Mouse (Mus musculus): ENCODE data around the gene Ssu72. TPM values are rescaled to one million over a fixed set of nuclear protein-coding genes. Genes with fewer than 3 reads are reported as not detected.
A peak's percentile ranks its signal among the peaks of the same experiment; 100 is the strongest.
"Not testable (repeated sequence)": the region's sequence is repeated elsewhere in the genome, so short reads cannot be mapped to it uniquely, and the experiment has no call there.

The Ssu72 gene
- total RNA-seq, 1 experiment from 2014 or later: 73.2 TPM

DNA sequence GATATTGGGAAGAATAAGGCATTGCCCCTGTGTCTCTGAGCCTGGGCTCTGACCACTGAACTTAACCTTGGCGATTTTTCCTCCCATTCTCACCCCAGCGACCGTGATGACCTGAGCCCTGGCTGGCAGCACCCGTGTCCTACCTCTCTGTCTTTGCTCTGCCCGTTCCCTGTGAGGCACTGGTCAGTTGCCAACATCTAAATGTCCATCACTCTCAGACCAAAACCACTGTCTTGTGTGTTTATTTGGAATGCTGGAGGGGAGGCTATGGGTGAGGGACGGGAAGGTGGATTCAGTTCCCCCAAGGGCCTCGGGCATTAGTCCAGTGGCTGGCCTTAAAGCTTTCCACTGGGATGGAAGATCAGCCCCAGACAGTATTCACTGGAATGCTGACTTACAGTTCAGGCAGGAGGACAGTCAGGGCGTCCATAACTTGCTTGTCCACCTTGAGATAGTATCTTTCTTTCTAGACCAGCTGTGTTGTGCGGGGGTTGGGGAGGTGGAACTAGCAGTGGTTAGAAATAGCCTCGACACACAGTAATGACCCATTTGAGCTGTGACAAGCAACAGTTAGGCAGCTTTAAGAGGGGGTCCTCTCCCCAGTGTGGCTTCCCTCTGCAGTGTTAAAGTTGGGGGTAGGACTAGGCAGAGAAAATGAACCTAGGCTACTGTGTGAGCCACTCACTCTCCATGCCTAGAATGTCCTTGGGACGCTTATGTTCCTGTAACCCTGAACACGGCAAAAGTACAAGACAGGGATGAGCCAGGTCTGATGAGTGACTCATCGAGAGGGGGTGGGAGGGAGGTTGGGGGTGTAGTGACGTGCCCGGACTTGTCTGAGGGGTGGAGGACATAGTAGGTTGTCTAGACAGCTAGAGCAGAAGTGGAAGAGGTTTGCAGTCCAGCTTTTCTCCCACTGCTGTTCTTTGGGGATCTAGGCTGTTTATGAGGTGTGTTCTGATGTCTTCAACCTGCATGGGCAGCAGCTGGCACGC lies 8.0 kb upstream of the Ssu72 start:
- ATAC-seq (replicated peaks; ENCODE audit: low read depth, poor library complexity, severe bottlenecking): no peak

DNA sequence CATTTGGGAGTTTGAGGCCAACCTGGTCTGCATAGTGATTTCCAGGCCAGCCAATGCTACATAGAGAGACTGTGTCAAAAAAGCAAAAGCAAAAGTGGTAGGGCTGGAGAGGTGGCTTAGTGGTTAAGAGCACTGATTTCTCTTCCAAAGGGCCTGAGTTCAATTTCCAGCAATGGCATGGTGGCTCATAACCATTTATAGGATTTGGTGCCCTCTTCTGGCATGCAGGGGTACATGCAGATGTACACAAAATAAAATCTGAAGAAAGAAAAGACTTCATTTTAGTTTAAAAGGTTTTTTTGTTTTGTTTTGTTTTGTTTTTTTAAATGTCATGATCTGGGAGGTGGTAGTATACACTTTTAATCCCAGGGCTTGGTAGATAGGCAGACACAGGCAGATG lies 4.2 kb upstream of the Ssu72 start:
- ATAC-seq (replicated peaks; ENCODE audit: low read depth, poor library complexity, severe bottlenecking): no peak

DNA sequence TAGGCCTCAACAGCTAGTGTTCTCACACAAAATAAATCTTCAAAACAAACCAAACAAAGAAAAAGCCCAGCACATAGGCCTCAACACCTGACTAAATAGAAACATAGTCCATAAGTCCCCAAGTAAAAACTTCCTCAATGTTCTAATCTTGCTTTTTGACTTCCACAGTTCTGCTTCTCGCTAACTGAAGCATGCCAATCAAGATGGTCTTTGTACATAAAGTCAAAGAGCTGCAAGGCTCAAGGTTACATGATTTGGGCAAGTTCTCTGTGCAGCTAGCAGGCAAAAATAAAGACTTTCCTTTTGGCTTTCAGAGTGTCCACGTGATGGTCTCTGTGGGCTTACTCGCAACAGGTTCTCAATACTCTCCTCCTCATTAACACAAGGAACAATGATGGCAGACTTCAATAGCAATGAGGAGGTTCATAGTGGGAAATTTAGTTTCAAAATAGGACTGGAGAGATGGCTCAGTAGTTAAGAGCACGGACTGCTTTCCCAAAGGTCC lies 1.1 kb upstream of the Ssu72 start:
- no peak for ATAC-seq (replicated peaks; ENCODE audit: low read depth, poor library complexity, severe bottlenecking)

- ATAC-seq (replicated peaks; ENCODE audit: low read depth, poor library complexity, severe bottlenecking): no peak
Observed at GRCm38 (mm10) chr4:155705592-155705929, 961 bp downstream of the Ssu72 start.

- no peak for ATAC-seq (replicated peaks; ENCODE audit: low read depth, poor library complexity, severe bottlenecking)
Observed at GRCm38 (mm10) chr4:155708582-155708981, 4.0 kb downstream of the Ssu72 start.

GRCm38 (mm10) chr4:155708988-155709387 lies 4.4 kb downstream of the Ssu72 start:
- ATAC-seq (replicated peaks; ENCODE audit: low read depth, poor library complexity, severe bottlenecking): no peak

DNA sequence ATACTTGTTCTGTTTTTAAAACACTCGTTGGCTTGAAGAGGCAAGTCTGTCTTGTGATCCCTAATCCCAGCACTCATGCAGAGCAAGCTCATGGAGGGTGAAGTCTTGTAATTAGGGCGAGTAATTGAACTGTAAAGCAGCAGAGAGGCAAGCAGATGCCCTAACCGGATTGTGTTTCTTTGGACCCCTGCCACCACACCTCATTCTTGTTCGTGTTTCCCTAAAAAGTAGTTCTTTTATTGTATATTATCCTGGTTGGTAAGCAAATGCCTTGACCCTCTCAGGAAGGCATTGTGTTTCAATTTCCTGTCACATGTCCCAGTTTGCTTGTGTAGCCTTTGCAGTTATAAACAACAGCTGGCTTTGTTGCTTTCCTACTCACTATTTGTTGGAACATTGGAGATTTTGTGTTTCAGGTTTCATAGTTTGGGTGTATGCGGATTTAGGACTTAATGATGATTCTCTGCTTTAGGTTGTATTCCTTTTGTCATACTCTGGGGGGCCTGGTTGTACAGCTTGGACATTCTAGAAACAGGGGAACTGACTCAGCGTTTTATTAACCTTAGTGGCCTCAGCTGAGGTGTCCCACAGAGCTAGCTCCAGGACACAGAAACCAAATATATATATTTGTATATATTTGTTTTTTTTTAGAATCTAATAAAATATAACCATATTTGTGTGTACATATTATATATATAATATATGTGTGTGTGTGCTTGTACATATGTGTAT lies 6.1 kb downstream of the Ssu72 start:
- ATAC-seq (replicated peaks; ENCODE audit: low read depth, poor library complexity, severe bottlenecking): peak; percentile 42; the same call in 1 of the 2 replicates

GRCm38 (mm10) chr4:155721668-155722083 lies 17.1 kb downstream of the Ssu72 start:
- ATAC-seq (replicated peaks; ENCODE audit: low read depth, poor library complexity, severe bottlenecking): peak; percentile 62; the same call in 1 of the 2 replicates

GRCm38 (mm10) chr4:155727993-155728392 lies 23.4 kb downstream of the Ssu72 start:
- no peak for ATAC-seq (replicated peaks; ENCODE audit: low read depth, poor library complexity, severe bottlenecking)

GRCm38 (mm10) chr4:155733267-155733666 lies 28.7 kb downstream of the Ssu72 start:
- no peak for ATAC-seq (replicated peaks; ENCODE audit: low read depth, poor library complexity, severe bottlenecking)

DNA sequence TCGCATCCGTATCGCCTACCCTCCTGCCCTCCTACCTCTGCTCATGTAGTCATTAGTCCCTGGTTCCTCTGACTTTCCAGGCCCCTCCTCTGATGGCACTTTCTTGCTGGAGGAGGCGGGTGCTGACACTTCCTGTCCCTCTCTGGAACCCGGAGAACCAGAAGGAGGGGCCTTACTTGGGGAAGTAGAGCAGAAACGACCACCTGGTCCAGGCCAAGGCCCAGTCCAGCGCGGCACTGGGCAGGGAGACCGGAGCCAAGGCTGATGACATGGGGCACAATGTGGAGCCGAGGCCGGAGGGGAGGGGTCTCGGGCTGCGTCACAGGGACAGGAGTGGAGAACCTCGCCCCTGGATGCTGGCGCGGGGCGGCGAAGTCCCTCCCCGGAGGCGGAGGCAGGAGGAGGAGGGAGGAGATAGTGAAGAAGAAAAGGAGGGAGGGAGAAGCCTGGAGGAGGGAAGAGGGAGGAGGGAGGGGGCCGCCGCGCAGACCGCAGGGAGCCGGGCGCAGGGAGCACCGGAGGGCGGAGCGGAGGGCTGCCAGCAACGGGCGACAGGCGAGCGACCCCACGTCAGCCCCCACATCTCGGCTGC lies 29.8 kb downstream of the Ssu72 start, which contains the start of gene Tmem240:
Gene Tmem240, plus strand, starts transcription at position 451 of the 592 bp plus-strand sequence.
- peak; percentile 89 for ATAC-seq (replicated peaks; ENCODE audit: low read depth, poor library complexity, severe bottlenecking)

GRCm38 (mm10) chr4:155734951-155735702 lies 30.5 kb downstream of the Ssu72 start:
- ATAC-seq (replicated peaks; ENCODE audit: low read depth, poor library complexity, severe bottlenecking): no peak

DNA sequence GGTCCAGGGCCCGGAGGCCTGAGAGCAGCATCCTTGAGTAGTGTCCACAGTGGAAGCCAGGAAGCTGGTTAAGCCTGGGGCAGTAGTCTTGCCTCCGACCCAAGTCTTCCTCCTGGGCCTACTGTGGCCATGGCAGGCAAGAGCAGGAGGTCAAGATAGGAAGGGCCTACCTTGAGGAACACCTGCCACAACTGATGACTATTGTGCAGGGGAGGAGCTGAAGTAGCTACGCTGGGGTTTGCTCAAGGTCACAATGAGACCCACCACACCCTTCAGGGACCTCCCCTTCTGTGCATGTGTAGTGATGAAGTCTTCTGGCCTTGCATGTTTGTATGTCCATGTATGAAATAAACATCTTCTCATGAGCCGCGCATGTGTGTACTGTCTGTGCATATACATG lies 31.2 kb downstream of the Ssu72 start:
- no peak for ATAC-seq (replicated peaks; ENCODE audit: low read depth, poor library complexity, severe bottlenecking)

- ATAC-seq (replicated peaks; ENCODE audit: low read depth, poor library complexity, severe bottlenecking): no peak
Observed at GRCm38 (mm10) chr4:155736421-155736820, 31.8 kb downstream of the Ssu72 start.

GRCm38 (mm10) chr4:155738262-155738661 lies 33.7 kb downstream of the Ssu72 start:
- ATAC-seq (replicated peaks; ENCODE audit: low read depth, poor library complexity, severe bottlenecking): no peak

DNA sequence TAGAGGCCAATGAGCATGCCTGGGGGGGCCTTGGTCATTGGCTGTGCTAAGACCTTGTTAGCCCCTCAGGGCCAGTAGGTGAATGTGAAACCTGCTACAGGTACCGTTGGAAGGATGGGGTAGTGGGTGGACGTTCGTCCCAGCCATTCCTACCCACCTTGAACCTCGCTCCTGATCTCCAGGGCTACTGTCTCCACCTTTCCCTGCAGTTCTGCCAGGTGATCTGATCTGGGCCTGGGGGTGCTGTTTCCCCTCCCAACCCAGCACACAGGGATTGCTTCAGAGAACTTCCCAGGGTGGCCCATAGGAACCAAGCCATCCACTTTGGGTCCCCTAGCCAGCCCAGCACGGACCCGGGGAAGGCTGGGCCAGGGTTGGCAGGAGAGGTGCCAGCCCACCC lies 34.6 kb downstream of the Ssu72 start:
- no peak for ATAC-seq (replicated peaks; ENCODE audit: low read depth, poor library complexity, severe bottlenecking)

DNA sequence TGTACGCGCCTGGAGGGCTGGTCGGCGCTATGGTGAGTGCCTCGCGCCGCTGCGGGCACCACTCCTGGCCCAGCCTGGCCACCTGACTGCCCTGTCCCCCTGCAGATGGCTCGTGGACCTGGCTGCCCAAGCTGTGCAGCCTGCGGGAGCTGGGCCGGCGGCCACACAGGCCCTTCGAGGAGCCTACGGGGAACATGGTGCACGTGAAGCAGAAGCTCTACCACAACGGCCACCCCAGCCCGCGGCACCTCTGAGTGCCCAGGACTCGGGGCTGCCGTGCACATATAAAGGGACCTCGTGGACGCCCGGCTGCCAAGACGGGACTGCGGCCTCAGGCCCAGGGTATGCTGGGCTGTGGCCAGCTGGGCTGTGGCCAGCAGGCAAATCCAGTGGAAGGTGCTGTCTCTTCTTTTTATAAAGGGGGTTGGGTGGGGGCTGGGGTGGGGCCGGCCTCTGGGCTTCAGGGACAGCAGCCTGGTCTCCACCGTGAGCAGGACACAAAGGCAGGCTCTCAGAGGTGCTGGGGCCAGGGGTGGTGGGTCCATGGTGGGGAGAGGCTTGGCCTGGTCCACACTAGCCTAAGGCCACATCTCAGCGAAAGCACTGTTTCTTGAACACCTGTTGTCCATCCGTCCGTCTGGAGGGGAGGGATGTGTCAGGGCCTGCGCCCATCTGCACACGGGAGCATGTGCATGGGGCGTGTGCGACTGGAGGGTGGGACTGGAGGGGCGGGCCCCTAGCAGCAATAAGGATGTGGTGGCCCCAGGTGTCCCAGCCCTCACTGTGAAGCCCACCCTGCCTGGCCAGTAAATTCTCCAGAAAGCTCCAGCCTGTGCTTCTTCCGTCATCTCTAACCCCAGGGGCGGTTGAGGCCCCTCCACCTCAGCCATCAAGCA lies 35.4 kb downstream of the Ssu72 start:
- no peak for ATAC-seq (replicated peaks; ENCODE audit: low read depth, poor library complexity, severe bottlenecking)

DNA sequence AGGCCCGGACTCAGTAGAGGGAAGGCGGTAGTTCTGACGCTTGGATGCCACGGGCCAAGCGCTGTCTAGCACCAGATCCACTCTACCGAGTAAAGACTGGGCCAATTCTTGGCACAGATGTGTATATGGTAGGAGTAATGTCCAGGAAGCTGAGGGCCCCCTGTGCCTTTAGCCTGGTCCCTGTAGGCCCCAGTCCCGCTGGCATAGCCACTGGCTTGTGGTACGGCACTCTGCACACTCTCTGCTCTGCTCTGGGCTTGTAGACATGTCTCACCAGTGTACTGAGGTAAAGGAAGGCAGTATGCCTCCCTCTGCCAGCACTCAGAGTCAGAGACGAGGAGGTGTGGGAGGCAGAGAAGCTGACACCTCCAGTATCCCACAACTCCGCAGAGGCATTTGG lies 36.1 kb downstream of the Ssu72 start:
- not testable (repeated sequence) for ATAC-seq (replicated peaks; ENCODE audit: low read depth, poor library complexity, severe bottlenecking)

- ATAC-seq (replicated peaks; ENCODE audit: low read depth, poor library complexity, severe bottlenecking): no peak
Observed at GRCm38 (mm10) chr4:155742684-155743083, 38.1 kb downstream of the Ssu72 start.

Data from common myeloid progenitor, adult 5-6 weeks (primary cell).